Mouse (Mus musculus): Measurements from ENCODE around the gene Cxcl17. TPM values are rescaled to one million over a fixed set of nuclear protein-coding genes. Genes with fewer than 3 reads are reported as not detected.
"Not testable (repeated sequence)": the region's sequence is repeated elsewhere in the genome, so short reads cannot be mapped to it uniquely, and the experiment has no call there.

Gene Cxcl17
- polyA plus RNA-seq, 1 experiment from 2014 or later = 1.1 TPM

DNA sequence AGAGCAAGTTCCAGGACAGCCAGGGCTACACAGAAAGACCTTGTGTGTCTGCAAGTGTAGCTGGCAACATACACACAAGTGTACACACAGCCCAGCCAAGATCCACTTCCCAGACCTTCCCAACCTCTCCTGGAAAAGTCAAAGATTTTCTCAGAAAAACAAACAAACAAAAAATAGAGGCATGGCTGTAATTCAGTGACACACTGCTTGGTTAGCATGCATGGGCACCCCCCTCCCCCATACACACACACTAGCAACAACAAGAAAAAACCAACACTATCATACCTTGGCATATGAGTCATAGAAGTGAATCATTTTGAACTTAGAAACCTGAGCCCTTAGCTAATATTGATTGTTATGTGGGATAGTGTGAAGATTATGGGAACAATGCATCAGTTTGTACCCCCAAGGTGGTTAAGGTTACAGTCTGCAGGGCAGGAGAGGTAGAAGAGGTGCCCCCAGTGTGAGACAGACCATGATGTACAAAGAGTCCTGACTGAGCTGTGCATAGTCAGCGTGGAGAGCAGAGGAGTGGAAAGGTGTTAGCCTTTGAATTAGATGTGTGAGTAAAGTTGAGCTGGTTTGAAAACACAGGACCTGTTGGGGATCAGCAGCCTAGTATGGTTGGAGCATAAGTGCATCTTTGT is 1.6 kb downstream of the Cxcl17 start:
- Histone ChIP-seq H3K4me2 (ENCODE audit: low read length) (no peak overlapping the region), H3K36me3 (ENCODE audit: control insufficient read depth, insufficient read depth, low read length) (no peaks in the 10 kb centered on the region), H3K9me3 (ENCODE audit: control insufficient read depth, low read length) (no peaks in the 10 kb centered on the region), H3K27me3 (replicated peaks; ENCODE audit: control insufficient read depth, insufficient read depth, low read length) (no peaks in the 10 kb centered on the region), H3K9ac (ENCODE audit: low read depth, low read length) (no peak overlapping the region), H3K4me3 (ENCODE audit: low read length) (no peak overlapping the region), H3K27ac (ENCODE audit: low read depth, low read length) (no peak overlapping the region), H3K4me1 (ENCODE audit: control insufficient read depth, insufficient read depth, low read depth, low read length) (no peaks in the 10 kb centered on the region)
- no peak for ATAC-seq
- 78% methylated on average over 1 of the region's 1 CpGs for WGBS

DNA sequence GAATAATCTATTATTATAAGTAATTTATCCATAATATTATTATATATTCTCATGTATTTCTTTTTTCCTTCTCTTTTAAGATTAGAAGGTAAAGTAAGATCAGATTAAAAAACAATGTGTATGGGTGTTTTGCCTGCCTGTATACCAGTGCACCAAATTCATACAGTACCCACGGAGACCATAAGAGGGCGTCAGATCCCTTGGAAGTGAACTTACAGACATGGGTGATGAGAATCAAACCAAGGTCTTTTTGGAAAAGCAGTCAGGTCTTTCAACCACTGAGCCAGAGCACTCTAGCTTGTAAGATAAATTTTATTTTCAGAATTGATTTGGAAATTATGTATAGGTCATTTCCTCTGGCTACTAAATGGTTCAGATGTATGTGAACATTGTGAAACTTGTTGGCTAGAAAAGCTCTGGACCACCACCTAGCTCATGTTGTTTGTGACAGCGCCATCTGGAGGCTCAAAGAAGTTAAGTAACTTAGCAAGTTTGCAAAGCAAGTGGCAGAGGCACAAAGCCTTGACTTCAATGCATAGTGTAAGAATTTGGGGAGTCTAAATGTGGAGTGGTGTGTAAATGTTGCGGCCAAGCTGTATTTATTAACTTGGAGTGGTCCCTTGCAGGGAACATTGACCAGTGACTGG is 3.4 kb downstream of the Cxcl17 start:
- Histone ChIP-seq H3K4me2 (ENCODE audit: low read length) (no peak overlapping the region), H3K9ac (ENCODE audit: low read depth, low read length) (no peak overlapping the region), H3K27ac (ENCODE audit: low read depth, low read length) (no peak overlapping the region), H3K27me3 (replicated peaks; ENCODE audit: control insufficient read depth, insufficient read depth, low read length) (no peaks in the 10 kb centered on the region), H3K4me1 (ENCODE audit: control insufficient read depth, insufficient read depth, low read depth, low read length) (no peaks in the 10 kb centered on the region), H3K4me3 (ENCODE audit: low read length) (no peak overlapping the region), H3K9me3 (ENCODE audit: control insufficient read depth, low read length) (no peaks in the 10 kb centered on the region), H3K36me3 (ENCODE audit: control insufficient read depth, insufficient read depth, low read length) (no peaks in the 10 kb centered on the region)
- no peak for ATAC-seq
- whole genome bisulfite sequencing = 48% methylated on average over 4 of the region's 4 CpGs

DNA sequence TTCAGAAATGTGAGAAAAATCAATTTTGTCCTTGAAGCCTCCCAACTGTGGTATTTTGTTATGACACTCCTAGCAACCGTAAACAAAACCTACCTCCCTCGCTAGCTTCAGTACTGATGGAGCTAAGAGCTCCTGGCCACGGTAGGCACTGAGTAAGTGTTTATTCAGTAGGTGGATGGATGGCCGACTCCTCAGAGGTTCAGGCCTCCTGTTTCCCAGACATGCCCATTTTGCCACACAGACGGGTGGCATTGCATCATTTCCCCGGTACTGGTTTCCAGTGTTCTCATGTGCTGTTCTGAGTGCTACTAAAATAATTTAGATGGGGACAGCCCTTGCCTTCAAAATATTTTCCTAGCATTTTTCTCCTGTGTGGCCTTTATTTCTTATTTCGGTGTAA is 6.2 kb downstream of the Cxcl17 start:
- H3K9me3 ChIP-seq (ENCODE audit: control insufficient read depth, low read length) = no peaks in the 10 kb centered on the region
- H3K36me3 ChIP-seq (ENCODE audit: control insufficient read depth, insufficient read depth, low read length) = no peaks in the 10 kb centered on the region
- H3K27me3 ChIP-seq (replicated peaks; ENCODE audit: control insufficient read depth, insufficient read depth, low read length) = no peaks in the 10 kb centered on the region
- no peak overlapping the region for H3K27ac ChIP-seq (ENCODE audit: low read depth, low read length)
- no peak overlapping the region for H3K4me3 ChIP-seq (ENCODE audit: low read length)
- ATAC-seq = no peak
- WGBS = 88% methylated on average over 7 of the region's 7 CpGs
- no peak overlapping the region for H3K9ac ChIP-seq (ENCODE audit: low read depth, low read length)
- H3K4me1 ChIP-seq (ENCODE audit: control insufficient read depth, insufficient read depth, low read depth, low read length) = no peaks in the 10 kb centered on the region
- H3K4me2 ChIP-seq (ENCODE audit: low read length) = no peak overlapping the region

DNA sequence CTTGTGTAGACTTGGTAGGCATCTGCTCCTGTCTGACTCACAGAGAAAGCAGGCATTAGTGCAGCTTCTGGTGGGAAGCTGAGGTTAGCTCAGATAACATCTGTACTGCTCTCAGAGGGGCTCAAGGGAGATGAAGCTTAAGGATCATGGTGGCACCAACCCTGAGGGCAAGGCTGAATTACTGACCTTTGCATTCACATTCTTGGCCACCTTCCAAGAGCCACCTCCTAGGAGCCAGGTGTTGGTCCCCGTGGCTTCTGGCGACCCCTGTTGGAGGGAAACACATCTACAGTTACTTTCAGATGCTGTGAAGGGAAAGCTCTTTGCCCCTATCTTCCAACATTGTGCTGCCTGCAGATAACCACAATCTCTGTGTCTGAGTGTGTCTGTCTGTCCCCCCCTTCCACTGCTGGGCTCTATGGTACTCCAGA is 10.0 kb downstream of the Cxcl17 start:
- H3K36me3 ChIP-seq (ENCODE audit: control insufficient read depth, insufficient read depth, low read length) = no peaks in the 10 kb centered on the region
- WGBS = 2% methylated on average over 2 of the region's 2 CpGs
- no peak overlapping the region for H3K9ac ChIP-seq (ENCODE audit: low read depth, low read length)
- H3K27me3 ChIP-seq (replicated peaks; ENCODE audit: control insufficient read depth, insufficient read depth, low read length) = no peaks in the 10 kb centered on the region
- H3K4me1 ChIP-seq (ENCODE audit: control insufficient read depth, insufficient read depth, low read depth, low read length) = no peaks in the 10 kb centered on the region; the same call in 1 of the 2 replicates
- no peak for ATAC-seq
- no peak overlapping the region for H3K4me3 ChIP-seq (ENCODE audit: low read length)
- no peak overlapping the region for H3K27ac ChIP-seq (ENCODE audit: low read depth, low read length)
- H3K4me2 ChIP-seq (ENCODE audit: low read length) = no peak overlapping the region
- no peaks in the 10 kb centered on the region for H3K9me3 ChIP-seq (ENCODE audit: control insufficient read depth, low read length)

DNA sequence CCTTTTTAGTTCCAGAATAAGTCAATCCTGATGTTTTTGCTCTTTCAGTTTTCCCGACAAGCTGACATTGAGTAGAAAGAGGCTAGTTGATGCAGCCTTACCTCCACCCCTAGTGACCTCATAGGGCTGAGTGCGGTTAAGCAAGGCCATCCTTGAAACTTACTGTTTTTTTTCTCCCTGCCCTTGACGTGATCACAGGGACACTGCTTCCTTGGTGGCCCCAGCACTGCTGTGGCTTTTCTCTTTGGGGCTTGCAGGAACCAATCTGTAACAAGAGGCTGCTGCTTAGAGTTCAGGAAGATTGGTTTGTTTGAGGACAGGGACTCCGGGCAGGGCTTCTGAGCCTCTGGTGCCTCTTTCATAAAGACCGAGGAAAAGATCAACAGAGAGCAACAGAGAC is 10.7 kb downstream of the Cxcl17 start:
- Histone ChIP-seq H3K27ac (ENCODE audit: low read depth, low read length) (no peak overlapping the region), H3K4me3 (ENCODE audit: low read length) (no peak overlapping the region), H3K9ac (ENCODE audit: low read depth, low read length) (no peak overlapping the region), H3K4me1 (ENCODE audit: control insufficient read depth, insufficient read depth, low read depth, low read length) (no peaks in the 10 kb centered on the region; the same call in none of the 2 replicates), H3K4me2 (ENCODE audit: low read length) (no peak overlapping the region), H3K27me3 (replicated peaks; ENCODE audit: control insufficient read depth, insufficient read depth, low read length) (no peaks in the 10 kb centered on the region), H3K36me3 (ENCODE audit: control insufficient read depth, insufficient read depth, low read length) (no peaks in the 10 kb centered on the region), H3K9me3 (ENCODE audit: control insufficient read depth, low read length) (no peaks in the 10 kb centered on the region)
- 31% methylated on average over 5 of the region's 5 CpGs for WGBS
- no peak for ATAC-seq

DNA sequence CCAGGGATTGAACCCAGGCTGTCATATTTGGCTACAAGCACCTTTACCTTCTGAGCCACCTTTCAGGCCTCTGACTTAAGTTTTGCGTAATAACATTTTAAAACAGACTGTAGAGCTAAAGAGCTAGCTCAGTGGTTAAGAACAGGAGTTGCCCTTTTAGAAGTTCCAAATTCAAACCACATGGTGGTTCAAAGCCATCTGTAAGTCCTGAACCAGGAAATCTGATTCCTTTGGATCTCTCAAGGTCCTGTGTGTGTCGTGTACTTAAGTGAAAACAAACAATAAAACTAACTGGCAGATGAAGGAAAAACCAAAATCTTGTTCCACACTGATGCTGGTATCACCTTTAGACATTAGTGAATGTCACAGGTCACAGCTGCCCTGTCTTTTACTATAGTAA is 11.1 kb downstream of the Cxcl17 start:
- no peaks in the 10 kb centered on the region for H3K36me3 ChIP-seq (ENCODE audit: control insufficient read depth, insufficient read depth, low read length)
- H3K9me3 ChIP-seq (ENCODE audit: control insufficient read depth, low read length) = no peaks in the 10 kb centered on the region
- H3K9ac ChIP-seq (ENCODE audit: low read depth, low read length) = no peak overlapping the region
- H3K4me2 ChIP-seq (ENCODE audit: low read length) = no peak overlapping the region
- no peak for ATAC-seq
- no peak overlapping the region for H3K27ac ChIP-seq (ENCODE audit: low read depth, low read length)
- H3K27me3 ChIP-seq (replicated peaks; ENCODE audit: control insufficient read depth, insufficient read depth, low read length) = no peaks in the 10 kb centered on the region
- 72% methylated on average over 2 of the region's 2 CpGs for WGBS
- H3K4me3 ChIP-seq (ENCODE audit: low read length) = no peak overlapping the region
- peaks cover 2% of the 10 kb centered on the region for H3K4me1 ChIP-seq (ENCODE audit: control insufficient read depth, insufficient read depth, low read depth, low read length)

DNA sequence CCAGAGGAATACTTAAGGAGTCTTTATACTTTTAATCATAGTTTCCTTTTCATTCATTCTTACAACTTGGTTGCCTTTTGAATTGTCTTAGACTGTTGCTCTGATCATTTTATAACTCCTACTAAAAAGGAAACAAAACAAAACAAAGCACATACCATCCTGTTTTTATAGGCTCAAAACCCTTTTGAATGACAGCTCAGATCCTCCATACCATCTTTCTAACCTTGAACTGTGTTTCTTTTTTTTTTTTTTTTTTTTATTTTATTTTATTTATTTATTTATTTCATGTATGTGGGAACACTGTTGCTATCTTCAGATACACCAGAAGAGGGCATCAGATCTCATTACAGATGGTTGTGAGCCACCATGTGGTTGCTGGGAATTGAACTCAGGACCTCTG is 13.7 kb downstream of the Cxcl17 start:
- not testable (repeated sequence) for H3K27me3 ChIP-seq (replicated peaks; ENCODE audit: control insufficient read depth, insufficient read depth, low read length); H3K4me2 ChIP-seq (ENCODE audit: low read length); H3K36me3 ChIP-seq (ENCODE audit: control insufficient read depth, insufficient read depth, low read length); H3K9me3 ChIP-seq (ENCODE audit: control insufficient read depth, low read length); H3K4me3 ChIP-seq (ENCODE audit: low read length); H3K27ac ChIP-seq (ENCODE audit: low read depth, low read length); ATAC-seq; H3K9ac ChIP-seq (ENCODE audit: low read depth, low read length)
- H3K4me1 ChIP-seq (ENCODE audit: control insufficient read depth, insufficient read depth, low read depth, low read length) = peaks cover 11% of the 10 kb centered on the region

DNA sequence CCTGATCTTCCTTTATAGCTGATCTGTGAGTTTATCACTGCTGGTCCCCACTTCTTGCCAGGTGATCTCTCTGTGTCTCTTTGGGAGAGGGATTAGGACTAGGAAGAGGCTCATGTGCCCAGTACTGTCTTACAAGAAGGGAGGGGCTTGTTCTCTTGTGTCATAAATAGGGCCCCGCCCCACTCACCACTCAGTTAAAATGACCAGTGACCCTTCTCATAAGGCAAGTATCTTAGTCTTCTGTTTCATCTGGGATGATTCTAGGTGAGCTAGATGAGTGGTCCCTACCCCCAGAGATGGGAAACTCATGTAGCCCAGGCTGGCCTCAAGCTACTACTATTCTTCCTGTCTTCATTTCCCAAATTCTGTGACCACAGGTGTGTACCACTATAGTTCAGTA is 14.1 kb downstream of the Cxcl17 start, which contains the start of gene Lipe:
Gene Lipe, minus strand, starts transcription at position 101 of the 400 bp plus-strand sequence.
- ATAC-seq = no peak

DNA sequence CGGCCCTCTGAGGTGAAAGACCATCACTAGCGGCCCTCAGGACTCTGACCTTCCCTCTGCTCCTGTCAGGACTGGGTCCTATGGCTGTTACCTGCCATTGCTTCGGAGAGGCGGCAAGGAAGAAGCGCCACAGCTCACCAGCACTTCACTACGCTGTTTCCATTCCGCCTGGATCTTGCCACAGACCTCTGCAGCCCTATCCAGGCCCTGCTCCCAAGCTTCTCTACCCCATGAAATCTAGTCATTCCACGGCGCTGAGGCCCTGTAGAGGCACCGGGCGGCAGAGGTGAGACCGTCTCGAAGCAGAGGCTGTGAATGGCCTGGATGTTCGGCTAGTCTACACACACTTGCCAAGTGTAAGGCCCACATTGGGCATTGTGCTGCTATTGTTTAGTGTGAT is 16.1 kb downstream of the Cxcl17 start:
- peak overlapping the region; percentile 73 for H3K4me3 ChIP-seq (ENCODE audit: low read length)
- H3K9me3 ChIP-seq (ENCODE audit: control insufficient read depth, low read length) = no peaks in the 10 kb centered on the region
- ATAC-seq = peak; percentile 5; the same call in 1 of the 2 replicates
- H3K27ac ChIP-seq (ENCODE audit: low read depth, low read length) = peak overlapping the region; percentile 64
- no peaks in the 10 kb centered on the region for H3K36me3 ChIP-seq (ENCODE audit: control insufficient read depth, insufficient read depth, low read length)
- no peaks in the 10 kb centered on the region for H3K27me3 ChIP-seq (replicated peaks; ENCODE audit: control insufficient read depth, insufficient read depth, low read length)
- WGBS = 87% methylated on average over 14 of the region's 14 CpGs
- peak overlapping the region; percentile 47; the same call in 1 of the 2 replicates for H3K9ac ChIP-seq (ENCODE audit: low read depth, low read length)
- H3K4me2 ChIP-seq (ENCODE audit: low read length) = peak overlapping the region; percentile 61
- peaks cover 25% of the 10 kb centered on the region for H3K4me1 ChIP-seq (ENCODE audit: control insufficient read depth, insufficient read depth, low read depth, low read length)

More for the DNA sequence above, 14.1 kb downstream of the Cxcl17 start, which contains the start of gene Lipe:
- Histone ChIP-seq H3K9me3 (ENCODE audit: control insufficient read depth, low read length) (no peaks in the 10 kb centered on the region), H3K9ac (ENCODE audit: low read depth, low read length) (no peak within 1 kb of the TSS), H3K4me3 (ENCODE audit: low read length) (no peak within 1 kb of the TSS), H3K4me2 (ENCODE audit: low read length) (no peak within 1 kb of the TSS), H3K27me3 (replicated peaks; ENCODE audit: control insufficient read depth, insufficient read depth, low read length) (no peaks in the 10 kb centered on the region), H3K36me3 (ENCODE audit: control insufficient read depth, insufficient read depth, low read length) (no peaks in the 10 kb centered on the region), H3K4me1 (ENCODE audit: control insufficient read depth, insufficient read depth, low read depth, low read length) (peaks cover 15% of the 10 kb centered on the region), H3K27ac (ENCODE audit: low read depth, low read length) (no peak within 1 kb of the TSS)
- 100% methylated on average over 1 of the region's 1 CpGs for WGBS

Data from hindbrain, embryonic 16.5 days (tissue).